Mouse (Mus musculus) splenic B cell, adult 2 months (primary cell): ENCODE results near the gene Crisp3.
A peak's percentile ranks its signal among the peaks of the same experiment; 100 is the strongest.
"Not testable (repeated sequence)": the region's sequence is repeated elsewhere in the genome, so short reads cannot be mapped to it uniquely, and the experiment has no call there.

ENCODE experiments used
- DNase-seq: peaks from one replicate; pipeline ENCODE4 v3.0.0-alpha.2; 2011; ENCODE audit warnings: low read depth, low spot score
- H3K27me3 ChIP-seq: 2 replicates; pipeline ENCODE4 v1.6.1; 2012; ENCODE audit warnings: mild to moderate bottlenecking, low read length, moderate library complexity, mixed read lengths; ENCODE audit not compliant: control insufficient read depth, poor library complexity, insufficient read depth, severe bottlenecking
- H3K36me3 ChIP-seq: 2 replicates; pipeline ENCODE4 v1.6.1; 2012; ENCODE audit warnings: mild to moderate bottlenecking, low read length, moderate library complexity, mixed read lengths; ENCODE audit not compliant: control insufficient read depth, poor library complexity, insufficient read depth, severe bottlenecking

Gene Crisp3

DNA sequence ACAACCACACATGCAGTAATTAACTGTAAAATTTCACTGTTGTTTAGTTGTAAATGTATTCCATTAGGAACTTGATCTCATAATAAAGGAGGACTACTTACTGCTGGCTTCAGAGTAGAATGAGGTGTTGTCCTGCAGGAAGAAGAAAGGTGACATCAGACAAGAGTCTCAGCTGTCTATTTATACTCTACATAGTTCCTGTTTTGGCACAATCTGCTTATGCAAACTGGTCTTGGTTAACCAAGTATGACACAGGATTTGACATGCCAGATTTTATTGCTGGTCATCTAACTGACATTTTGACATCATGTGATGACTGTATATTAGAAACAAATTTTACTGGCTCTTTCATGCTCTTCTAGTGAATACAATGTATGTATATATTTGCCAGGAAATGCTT, at the start of gene Crisp3:
Crisp3 (minus strand) TSS at position 154 of the 400 bp plus-strand sequence.
- DNase-seq = peak; percentile 49
- no peaks in the 10 kb centered on the region for H3K27me3 ChIP-seq
- no peaks in the 10 kb centered on the region for H3K36me3 ChIP-seq

DNA sequence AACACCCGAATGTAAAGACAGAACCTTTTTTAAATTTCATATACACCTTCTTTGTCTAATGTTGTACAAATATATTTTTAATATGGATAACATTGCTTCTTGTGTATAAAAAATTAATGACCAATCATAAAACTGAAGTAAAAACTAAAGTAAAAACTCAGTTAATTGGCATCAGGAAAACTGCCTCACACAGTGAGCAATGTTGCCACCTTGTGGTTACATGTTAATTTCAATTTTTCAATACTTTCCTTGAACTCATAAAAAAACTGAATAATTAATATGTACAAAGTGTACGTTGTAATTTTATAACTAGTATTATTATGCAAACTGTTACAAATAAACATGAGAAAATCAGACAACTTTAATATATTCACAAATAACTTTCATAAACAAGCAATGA, 43.3 kb upstream of the Crisp3 start:
- Histone ChIP-seq H3K36me3 (no peaks in the 10 kb centered on the region), H3K27me3 (no peaks in the 10 kb centered on the region)
- DNase-seq = peak; percentile 36

DNA sequence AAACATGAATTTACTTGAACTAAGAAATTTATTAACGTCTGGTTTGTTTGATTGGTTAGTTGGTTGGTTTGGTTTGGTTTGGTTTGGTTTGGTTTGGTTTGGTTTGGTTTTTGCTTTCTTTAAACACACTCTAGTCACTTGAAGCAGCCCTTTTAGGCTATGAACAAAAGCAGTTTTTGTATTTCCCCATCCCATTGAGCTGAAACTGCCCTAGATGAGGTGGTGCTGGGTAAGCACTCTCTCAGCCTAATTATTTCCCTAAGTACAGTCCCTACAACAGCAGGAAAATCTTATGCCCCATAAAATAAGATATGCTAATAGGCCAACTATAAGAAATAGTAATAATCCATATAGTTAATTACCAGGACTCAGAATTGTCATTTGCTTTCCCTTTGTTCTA, 33.4 kb upstream of the Crisp3 start:
- no peak for DNase-seq
- Histone ChIP-seq H3K36me3 (no peaks in the 10 kb centered on the region), H3K27me3 (no peaks in the 10 kb centered on the region)

DNA sequence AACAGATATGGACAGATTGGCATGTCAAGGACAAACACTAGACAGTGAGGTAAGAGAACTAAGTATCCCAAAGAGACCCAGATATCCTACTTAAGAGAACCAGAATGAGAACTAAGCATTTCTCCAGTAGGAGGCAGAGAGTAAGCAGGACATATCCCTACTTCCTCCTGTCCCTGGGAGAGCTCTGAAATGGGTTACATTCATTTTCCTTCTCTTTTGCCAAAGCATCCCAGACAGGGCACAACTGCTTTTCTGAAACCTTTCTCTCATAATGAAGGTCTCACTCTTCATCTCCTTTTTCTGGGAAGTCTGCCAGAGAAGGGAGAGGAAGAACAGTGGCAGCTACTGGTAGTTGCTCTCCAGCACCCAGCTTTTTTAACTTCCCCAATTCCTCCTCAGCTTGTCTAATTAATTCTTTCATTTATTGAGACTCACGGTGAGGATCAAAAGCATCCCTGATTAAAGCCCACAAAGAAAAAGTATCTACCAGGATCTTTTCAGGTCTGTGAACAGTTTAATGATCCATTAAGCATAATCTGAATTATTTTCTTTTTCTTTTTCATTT, 32.9 kb upstream of the Crisp3 start:
- no peak for DNase-seq
- Histone ChIP-seq H3K36me3 (no peaks in the 10 kb centered on the region), H3K27me3 (no peaks in the 10 kb centered on the region)

DNA sequence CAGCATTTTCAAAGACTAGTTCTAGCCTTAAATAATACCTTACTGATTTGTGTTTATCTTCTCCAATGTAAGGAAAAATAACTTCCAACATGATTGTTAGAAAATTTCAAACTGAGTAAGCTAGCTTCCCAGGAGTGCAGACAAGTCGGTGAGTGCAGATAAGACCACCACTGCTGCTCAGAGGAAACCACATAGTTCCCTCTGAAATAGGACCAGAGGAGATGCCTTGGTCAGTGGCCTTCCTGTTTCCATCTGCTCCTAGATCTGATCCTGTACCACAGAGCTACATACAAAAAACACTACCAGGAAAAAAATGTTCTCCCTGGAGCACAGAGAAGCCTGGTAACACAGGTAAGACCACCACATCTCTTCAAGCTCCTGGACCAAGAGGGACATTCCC, 10.4 kb upstream of the Crisp3 start:
- Histone ChIP-seq H3K27me3 (no peaks in the 10 kb centered on the region), H3K36me3 (no peaks in the 10 kb centered on the region)
- no peak for DNase-seq

DNA sequence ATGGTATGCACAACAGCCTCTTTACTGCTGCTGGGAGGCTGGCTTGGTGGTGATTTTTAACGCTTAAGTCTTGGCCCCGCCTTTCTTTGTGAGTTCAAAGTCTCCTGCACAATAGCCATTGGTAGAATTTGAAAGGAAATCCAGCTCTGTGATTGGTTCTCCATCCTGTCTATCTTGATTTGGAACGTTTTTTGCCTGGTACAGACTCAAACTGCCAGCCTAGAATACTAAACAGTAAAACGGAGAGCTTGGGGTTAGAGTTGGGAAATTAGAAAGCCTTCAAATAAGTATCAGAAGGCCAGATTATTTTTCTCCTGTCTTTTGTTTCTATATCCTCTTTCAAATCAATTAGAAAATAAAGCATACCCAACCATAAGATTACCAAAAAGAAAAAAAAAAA, 33.5 kb downstream of the Crisp3 start, which contains the start of gene Pgk2:
Pgk2 (minus strand) TSS at position 101 of the 400 bp plus-strand sequence.
- no peak for DNase-seq
- H3K36me3 ChIP-seq = no peaks in the 10 kb centered on the region
- H3K27me3 ChIP-seq = no peaks in the 10 kb centered on the region

DNA sequence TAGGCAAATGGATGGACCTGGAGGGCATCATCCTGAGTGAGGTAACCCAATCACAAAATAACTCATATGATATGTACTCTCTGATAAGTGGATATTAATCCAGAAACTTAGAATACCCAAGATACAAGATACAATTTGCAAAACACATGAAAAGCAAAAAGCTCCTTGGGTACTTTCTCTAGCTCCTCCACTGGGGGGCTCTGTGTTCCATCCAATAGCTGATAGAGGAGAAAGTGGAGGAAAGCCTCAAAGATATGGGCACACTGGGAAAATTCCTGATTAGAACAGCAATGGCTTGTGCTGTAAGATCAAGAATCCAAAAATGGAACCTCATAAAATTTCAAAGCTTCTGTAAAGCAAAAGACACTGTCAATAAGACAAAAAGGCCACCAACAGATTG, 40.3 kb downstream of the Crisp3 start:
- H3K36me3 ChIP-seq, H3K27me3 ChIP-seq: not testable (repeated sequence)
- DNase-seq = peak; percentile 18

DNA sequence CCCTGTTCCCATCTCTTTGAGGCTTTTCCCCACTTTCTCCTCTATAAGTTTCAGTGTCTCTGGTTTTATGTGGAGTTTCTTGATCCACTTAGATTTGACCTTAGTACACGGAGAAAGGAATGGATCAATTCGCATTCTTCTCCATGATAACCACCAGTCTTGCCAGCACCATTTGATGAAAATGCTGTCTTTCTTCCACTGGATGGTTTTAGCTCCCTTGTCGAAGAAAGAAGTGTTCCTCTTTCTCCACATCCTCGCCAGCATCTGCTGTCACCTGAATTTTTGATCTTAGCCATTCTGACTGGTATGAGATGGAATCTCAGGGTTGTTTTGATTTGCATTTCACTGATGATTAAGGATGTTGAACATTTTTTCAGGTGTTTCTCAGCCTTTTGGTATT, 51.9 kb downstream of the Crisp3 start:
- H3K27me3 ChIP-seq, H3K36me3 ChIP-seq, DNase-seq: not testable (repeated sequence)
